Mouse (Mus musculus) midbrain, postnatal 0 days (tissue): ENCODE measurements around the gene Hand2. TPM values are rescaled to one million over a fixed set of nuclear protein-coding genes. Genes with fewer than 3 reads are reported as not detected.

ENCODE experiments used
- ATAC-seq: fragments of 200-750 bp; cut with Nextera tagmentation; 2 replicates; pipeline ENCODE4 v1.8.0; 2017; ENCODE audit warnings: moderate number of reproducible peaks, mild to moderate bottlenecking, moderate TSS enrichment, moderate library complexity; ENCODE audit not compliant: low FRiP score
- DNase-seq: peaks from one replicate; pipeline ENCODE4 v3.0.0-alpha.2; 2015; ENCODE audit warnings: low spot score
- H3K27ac ChIP-seq: fragments of 300-500 bp; sonication (generic); 2 replicates; pipeline ENCODE4 v1.5.1; 2014; ENCODE audit warnings: low read depth, mild to moderate bottlenecking, low read length, mixed read lengths
- H3K27me3 ChIP-seq: fragments of 300-500 bp; sonication (generic); 2 replicates; pipeline ENCODE4 v1.6.1; 2014; ENCODE audit warnings: low read length, control low read depth, mixed read lengths; ENCODE audit not compliant: insufficient read depth
- H3K36me3 ChIP-seq: fragments of 300-500 bp; sonication (generic); 2 replicates; pipeline ENCODE4 v1.6.1; 2014; ENCODE audit warnings: low read length, control low read depth, mixed read lengths; ENCODE audit not compliant: insufficient read depth
- H3K4me1 ChIP-seq: fragments of 300-500 bp; sonication (generic); 2 replicates; pipeline ENCODE4 v1.6.1; 2014; ENCODE audit warnings: mild to moderate bottlenecking, control low read depth, antibody characterized with exemption, low read length, mixed read lengths; ENCODE audit not compliant: insufficient read depth
- H3K4me2 ChIP-seq: fragments of 300-500 bp; sonication (generic); 2 replicates; pipeline ENCODE4 v1.6.1; 2014; ENCODE audit warnings: low read depth, mild to moderate bottlenecking, low read length, mixed read lengths; ENCODE audit not compliant: poor library complexity, severe bottlenecking
- H3K4me3 ChIP-seq: fragments of 300-500 bp; sonication (generic); 2 replicates; pipeline ENCODE4 v1.5.1; 2014; ENCODE audit warnings: low read depth, mild to moderate bottlenecking, low read length, moderate library complexity
- H3K9ac ChIP-seq: fragments of 300-500 bp; sonication (generic); replicated peaks from 2 replicates; pipeline ENCODE4 v1.6.1; 2014; ENCODE audit warnings: mild to moderate bottlenecking, low read length, moderate library complexity, mixed read lengths; ENCODE audit not compliant: poor library complexity, severe bottlenecking
- H3K9me3 ChIP-seq: fragments of 300-500 bp; sonication (generic); 2 replicates; pipeline ENCODE4 v1.6.1; 2016; ENCODE audit warnings: low read length, control low read depth
- CTCF ChIP-seq: IDR thresholded peaks from 2 replicates; pipeline ENCODE4 v1.5.1; 2016; ENCODE audit warnings: antibody characterized with exemption, mild to moderate bottlenecking
- WGBS: fragments of 180-500 bp; shearing (Covaris S2); extraction: QIAGEN DNeasy Blood & Tissue Kit; methylation state at CpG from one replicate; pipeline ENCODE4 v1.1.7; 2014; 5-methylcytosine and 5-hydroxymethylcytosine counted together
- polyA plus RNA-seq: library from polyadenylated mRNA; unstranded; fragments of >200 nt; fragmentation: Nextera tagmentation; extraction: Ambion mirVana; gene quantifications from 2 replicates; pipeline ENCODE4 v1.2.1, GENCODE M21; 2015
- total RNA-seq: library from RNA; depleted of rRNA; stranded (reverse); fragments of >200 nt; gene quantifications from 2 replicates; pipeline ENCODE4 v1.2.3, GENCODE M21; 2014

Gene Hand2
- total and polyA plus RNA-seq, 2 experiments from 2014 or later: not detected

GRCm38 (mm10) chr8:57344956-57345870 is 24.4 kb downstream of the Hand2 start:
- WGBS: 2% methylated on average over 23 of the region's 23 CpGs
- Histone ChIP-seq H3K4me1 (no peaks in the 10 kb centered on the region), H3K4me2 (no peak overlapping the region), H3K9me3 (no peaks in the 10 kb centered on the region), H3K27me3 (peaks cover 94% of the 10 kb centered on the region), H3K36me3 (no peaks in the 10 kb centered on the region), H3K4me3 (no peak overlapping the region), H3K9ac (no peak overlapping the region), H3K27ac (no peak overlapping the region)
- no peak for DNase-seq
- ATAC-seq: no peak
- no peak for TF ChIP-seq CTCF

DNA sequence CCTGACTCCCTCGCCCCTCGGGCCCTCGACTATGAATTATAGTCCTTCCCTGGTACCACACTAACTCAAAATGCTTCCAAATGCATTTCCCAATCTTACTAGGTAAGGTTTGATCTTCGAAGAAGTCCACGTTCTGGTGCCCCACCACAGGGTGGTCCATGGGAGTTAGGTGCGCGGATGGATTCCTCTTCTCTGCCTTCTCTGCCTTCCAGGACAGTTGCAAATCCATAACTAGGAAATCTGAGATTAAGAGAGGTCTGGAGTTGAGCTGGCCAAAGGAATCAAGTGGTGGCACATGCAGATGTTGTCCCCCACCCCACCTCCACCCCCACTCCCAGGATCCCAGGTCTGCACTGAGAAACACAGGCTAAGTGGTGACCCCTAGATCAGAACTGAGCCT is 25.6 kb downstream of the Hand2 start:
- no peaks in the 10 kb centered on the region for H3K36me3 ChIP-seq
- ATAC-seq (no peak), DNase-seq (no peak)
- H3K4me1 ChIP-seq: no peaks in the 10 kb centered on the region
- H3K9me3 ChIP-seq: no peaks in the 10 kb centered on the region
- H3K4me2 ChIP-seq: no peak overlapping the region
- no peak overlapping the region for H3K27ac ChIP-seq
- H3K27me3 ChIP-seq: peaks cover 96% of the 10 kb centered on the region
- no peak for TF ChIP-seq CTCF
- H3K4me3 ChIP-seq: no peak overlapping the region
- H3K9ac ChIP-seq: no peak overlapping the region
- 7% methylated on average over 7 of the region's 7 CpGs for WGBS

DNA sequence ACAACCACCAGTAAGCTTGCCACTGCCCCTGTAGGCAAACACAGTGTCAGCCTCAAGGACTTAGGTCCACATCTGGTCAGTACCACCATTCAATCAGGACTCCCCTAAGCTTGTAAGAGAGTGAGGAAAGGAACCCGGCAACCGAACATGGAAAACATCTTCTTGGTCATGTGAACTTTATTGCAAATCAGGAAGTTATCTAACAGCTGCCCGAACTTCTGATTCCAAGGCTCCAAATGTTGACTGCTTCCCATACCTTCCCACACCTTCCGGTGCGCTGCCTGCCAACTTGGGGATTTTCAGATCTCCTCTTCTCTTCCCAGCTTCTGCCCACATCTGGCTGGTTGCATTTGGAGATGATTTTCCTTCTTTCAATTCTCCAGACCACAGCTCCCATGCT is 26.4 kb downstream of the Hand2 start:
- H3K27me3 ChIP-seq: peaks cover 95% of the 10 kb centered on the region
- H3K9me3 ChIP-seq: no peaks in the 10 kb centered on the region
- H3K27ac ChIP-seq: no peak overlapping the region
- no peak overlapping the region for H3K4me2 ChIP-seq
- WGBS: 14% methylated on average over 5 of the region's 5 CpGs
- no peak overlapping the region for H3K4me3 ChIP-seq
- no peak for TF ChIP-seq CTCF
- no peaks in the 10 kb centered on the region for H3K36me3 ChIP-seq
- H3K9ac ChIP-seq: no peak overlapping the region
- DNase-seq (no peak), ATAC-seq (no peak)
- H3K4me1 ChIP-seq: no peaks in the 10 kb centered on the region

DNA sequence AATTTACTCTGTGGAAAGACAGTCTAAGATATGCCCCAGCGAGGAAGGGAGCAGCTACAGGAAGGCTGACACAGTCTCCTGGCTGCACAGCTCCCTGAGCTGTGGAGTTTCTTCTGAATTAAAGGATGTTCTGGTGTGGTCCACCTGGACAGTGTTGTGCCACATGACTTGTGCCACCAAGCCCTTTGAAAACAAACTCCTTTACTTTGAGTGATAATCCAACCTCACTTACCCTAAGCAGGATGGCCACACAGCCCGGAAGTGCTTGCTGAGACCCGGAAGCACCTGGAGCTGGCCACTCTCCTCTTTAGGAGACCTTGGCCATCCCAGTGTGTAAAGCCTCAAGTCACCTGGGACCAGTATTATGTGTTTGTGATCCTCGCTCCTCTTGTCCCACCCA is 27.5 kb downstream of the Hand2 start:
- no peak overlapping the region for H3K4me3 ChIP-seq
- no peak overlapping the region for H3K9ac ChIP-seq
- H3K27me3 ChIP-seq: peaks cover 89% of the 10 kb centered on the region
- no peak for TF ChIP-seq CTCF
- H3K4me2 ChIP-seq: no peak overlapping the region
- no peaks in the 10 kb centered on the region for H3K4me1 ChIP-seq
- H3K36me3 ChIP-seq: no peaks in the 10 kb centered on the region
- WGBS: 9% methylated on average over 4 of the region's 4 CpGs
- H3K9me3 ChIP-seq: no peaks in the 10 kb centered on the region
- ATAC-seq (no peak), DNase-seq (no peak)
- H3K27ac ChIP-seq: no peak overlapping the region

DNA sequence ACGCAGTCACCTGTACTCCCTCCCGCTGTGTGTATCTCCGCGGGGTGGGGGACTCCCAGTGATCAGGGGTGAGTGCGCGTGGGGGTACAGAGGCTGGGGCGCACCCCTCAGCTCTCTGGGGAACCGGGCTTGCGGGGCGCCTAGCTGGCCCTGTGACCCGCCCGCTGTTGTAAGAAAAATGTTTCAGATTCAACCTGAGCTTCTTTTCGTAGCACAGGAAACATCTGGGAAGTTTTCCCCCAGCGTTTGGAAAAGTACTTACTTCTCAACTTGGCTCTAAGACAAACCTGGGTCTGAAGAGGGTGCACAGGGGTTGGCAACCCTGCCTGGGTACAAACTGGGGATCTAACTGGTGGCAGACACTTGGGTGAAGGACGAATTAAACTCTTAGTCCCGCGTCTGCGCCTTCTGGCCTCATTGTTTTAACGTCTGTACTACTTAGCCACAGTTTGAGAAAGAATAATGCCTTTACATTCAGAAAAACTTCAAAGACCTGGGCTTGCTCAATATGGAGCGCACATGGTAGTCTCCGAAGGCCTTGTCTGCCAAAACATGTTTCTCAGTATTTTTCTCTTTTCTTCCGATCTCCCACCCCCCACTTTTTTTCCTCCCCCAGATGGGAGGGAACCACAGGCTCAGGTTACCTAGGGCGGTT is 28.2 kb downstream of the Hand2 start:
- Histone ChIP-seq H3K27ac (no peak overlapping the region), H3K4me2 (no peak overlapping the region), H3K27me3 (peaks cover 82% of the 10 kb centered on the region), H3K9ac (no peak overlapping the region), H3K4me1 (no peaks in the 10 kb centered on the region), H3K4me3 (no peak overlapping the region), H3K9me3 (no peaks in the 10 kb centered on the region), H3K36me3 (no peaks in the 10 kb centered on the region)
- ATAC-seq: no peak
- DNase-seq: no peak
- 1% methylated on average over 23 of the region's 23 CpGs for WGBS
- TF ChIP-seq CTCF: no peak

DNA sequence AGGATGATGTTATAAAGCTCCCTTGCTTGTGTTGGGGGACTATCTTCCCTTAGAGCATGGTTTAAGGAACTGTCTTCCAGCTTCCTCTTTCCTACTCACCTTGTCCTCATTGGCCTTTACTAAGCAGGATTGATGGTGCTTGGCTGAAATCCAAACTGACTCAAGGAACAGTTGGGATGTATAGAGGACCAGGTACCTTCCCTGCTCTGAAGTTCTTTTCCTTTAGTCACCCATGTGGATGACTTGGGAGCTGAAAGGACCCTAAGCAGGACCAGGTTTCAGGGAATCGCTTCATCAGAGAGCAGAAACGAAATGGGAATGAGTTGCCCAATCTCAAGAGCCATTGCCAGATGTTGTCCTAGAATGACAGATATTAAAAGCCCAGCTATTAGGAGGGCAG is 31.1 kb downstream of the Hand2 start:
- 31% methylated on average over 2 of the region's 2 CpGs for WGBS
- no peaks in the 10 kb centered on the region for H3K4me1 ChIP-seq
- H3K36me3 ChIP-seq: no peaks in the 10 kb centered on the region
- no peak for DNase-seq
- no peak overlapping the region for H3K27ac ChIP-seq
- H3K4me3 ChIP-seq: no peak overlapping the region
- peaks cover 60% of the 10 kb centered on the region for H3K27me3 ChIP-seq
- no peak overlapping the region for H3K4me2 ChIP-seq
- H3K9me3 ChIP-seq: no peaks in the 10 kb centered on the region
- ATAC-seq: no peak
- no peak overlapping the region for H3K9ac ChIP-seq
- TF ChIP-seq CTCF: no peak
